Mouse (Mus musculus) liver, embryonic 11.5 days (tissue): ENCODE data around the gene Ncoa4. TPM values are rescaled to one million over a fixed set of nuclear protein-coding genes. Genes with fewer than 3 reads are reported as not detected.
"Not testable (repeated sequence)": the region's sequence is repeated elsewhere in the genome, so short reads cannot be mapped to it uniquely, and the experiment has no call there.

Experiments
- ATAC-seq: fragments of 200-750 bp; cut with Nextera tagmentation; replicated peaks from 2 replicates; pipeline ENCODE4 v1.8.0; 2017; ENCODE audit warnings: moderate number of reproducible peaks, mild to moderate bottlenecking, moderate TSS enrichment, moderate library complexity; ENCODE audit not compliant: low FRiP score
- DNase-seq: peaks from one replicate; pipeline ENCODE4 v3.0.0-alpha.2; 2017; ENCODE audit warnings: low spot score
- H3K27ac ChIP-seq: fragments of 300-500 bp; sonication (generic); 2 replicates; pipeline ENCODE4 v1.5.1; 2014; ENCODE audit warnings: mild to moderate bottlenecking, low read depth, low read length, control low read depth
- H3K27me3 ChIP-seq: fragments of 300-500 bp; sonication (generic); replicated peaks from 2 replicates; pipeline ENCODE4 v1.6.1; 2014; ENCODE audit warnings: low read length, mixed read lengths; ENCODE audit not compliant: control insufficient read depth, insufficient read depth
- H3K36me3 ChIP-seq: fragments of 300-500 bp; sonication (generic); 2 replicates; pipeline ENCODE4 v1.6.1; 2014; ENCODE audit warnings: mild to moderate bottlenecking, low read length, moderate library complexity, mixed read lengths; ENCODE audit not compliant: control insufficient read depth, insufficient read depth
- H3K4me1 ChIP-seq: fragments of 300-500 bp; sonication (generic); replicated peaks from 2 replicates; pipeline ENCODE4 v1.6.1; 2014; ENCODE audit warnings: low read length, mixed read lengths; ENCODE audit not compliant: control insufficient read depth, insufficient read depth
- H3K4me2 ChIP-seq: fragments of 300-500 bp; sonication (generic); 2 replicates; pipeline ENCODE4 v1.6.1; 2014; ENCODE audit warnings: mild to moderate bottlenecking, control low read depth, moderate library complexity
- H3K4me3 ChIP-seq: fragments of 300-500 bp; sonication (generic); 2 replicates; pipeline ENCODE4 v1.5.1; 2014; ENCODE audit warnings: low read depth, low read length, control low read depth
- H3K9ac ChIP-seq: fragments of 300-500 bp; sonication (generic); 2 replicates; pipeline ENCODE4 v1.6.1; 2014; ENCODE audit warnings: low read depth, low read length, control low read depth
- H3K9me3 ChIP-seq: fragments of 300-500 bp; sonication (generic); 2 replicates; pipeline ENCODE4 v1.6.1; 2016; ENCODE audit warnings: low read length, inconsistent platforms, mixed read lengths; ENCODE audit not compliant: control insufficient read depth
- WGBS: fragments of 180-500 bp; shearing (Covaris S2); extraction: QIAGEN DNeasy Blood & Tissue Kit; methylation state at CpG from one replicate; pipeline ENCODE4 v1.1.7; 2014; 5-methylcytosine and 5-hydroxymethylcytosine counted together
- polyA plus RNA-seq: library from polyadenylated mRNA; unstranded; fragments of >200 nt; fragmentation: Nextera tagmentation; extraction: Ambion mirVana; gene quantifications from 2 replicates; pipeline ENCODE4 v1.2.1, GENCODE M21; 2014

Gene Ncoa4
- 172 and 197 TPM in 2 replicates for polyA plus RNA-seq

DNA sequence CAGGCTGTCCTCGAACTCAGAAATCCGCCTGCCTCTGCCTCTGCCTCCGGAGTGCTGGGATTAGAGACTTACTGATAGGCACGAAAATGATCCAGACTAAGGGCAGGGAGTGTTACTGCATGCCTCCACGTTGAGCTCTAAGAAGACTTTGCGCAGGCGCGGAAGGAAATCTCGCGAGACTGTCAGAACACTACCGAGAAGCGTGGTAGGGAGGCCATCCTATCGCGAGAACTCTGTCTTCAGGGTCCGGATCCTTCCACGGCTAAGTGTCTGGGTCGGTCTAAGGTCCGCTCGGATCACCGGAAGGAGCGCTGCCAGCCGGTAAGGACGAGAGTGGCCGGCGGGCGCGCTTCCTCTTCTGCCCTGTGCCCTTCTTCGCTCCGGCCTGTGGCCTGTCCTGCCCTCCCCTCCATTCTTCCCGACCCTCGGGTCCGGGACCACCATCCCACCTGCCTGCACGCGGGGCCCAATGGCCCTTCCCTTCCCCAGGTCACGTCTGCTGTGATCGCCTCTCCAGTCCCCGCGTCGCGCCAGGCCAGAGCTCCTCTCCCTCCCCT, at the start of gene Ncoa4:
Ncoa4 (plus strand) TSS at position 176 of the 557 bp plus-strand sequence.
- Histone ChIP-seq H3K4me2 (peak within 1 kb of the TSS; percentile 91), H3K4me3 (peak within 1 kb of the TSS; percentile 76), H3K9ac (peak within 1 kb of the TSS; percentile 95), H3K4me1 (peaks cover 44% of the 10 kb centered on the region), H3K27ac (peak within 1 kb of the TSS; percentile 87), H3K9me3 (no peaks in the 10 kb centered on the region), H3K36me3 (no peaks in the 10 kb centered on the region), H3K27me3 (no peaks in the 10 kb centered on the region)
- WGBS, result under 1% methylated on average over 40 of the region's 40 CpGs
- DNase-seq (peak; percentile 93), ATAC-seq (peak; percentile 94)

DNA sequence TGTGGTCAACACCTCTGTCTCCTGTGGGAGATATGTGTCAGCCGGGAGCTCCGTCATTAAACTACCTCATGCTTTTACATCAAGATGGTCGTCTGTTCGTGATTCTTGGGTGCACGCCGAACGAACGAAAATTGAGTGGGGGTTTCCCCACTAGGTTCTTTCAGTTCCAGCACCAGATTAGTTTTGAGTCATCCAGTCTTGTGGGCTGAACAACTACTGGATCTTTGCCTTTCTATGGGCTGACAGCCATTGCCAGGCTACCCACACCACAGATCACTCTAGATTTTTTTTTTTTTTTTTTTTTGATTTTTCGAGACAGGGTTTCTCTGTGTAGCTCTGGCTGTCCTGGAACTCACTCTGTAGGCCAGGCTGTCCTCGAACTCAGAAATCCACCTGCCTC, 47.5 kb upstream of the Ncoa4 start:
- H3K9me3 ChIP-seq, H3K4me3 ChIP-seq, H3K9ac ChIP-seq, H3K4me1 ChIP-seq, H3K36me3 ChIP-seq, H3K27ac ChIP-seq, H3K4me2 ChIP-seq, ATAC-seq, DNase-seq, H3K27me3 ChIP-seq: not testable (repeated sequence)
- 89% methylated on average over 10 of the region's 10 CpGs for whole genome bisulfite sequencing

GRCm38 (mm10) chr14:32120940-32121919, 38.4 kb upstream of the Ncoa4 start:
- no peak for ATAC-seq

GRCm38 (mm10) chr14:32121920-32122315, 37.7 kb upstream of the Ncoa4 start:
- no peak for DNase-seq
- H3K9me3 ChIP-seq, result no peaks in the 10 kb centered on the region
- no peaks in the 10 kb centered on the region for H3K27me3 ChIP-seq
- no peaks in the 10 kb centered on the region; the same call in 1 of the 2 replicates for H3K4me1 ChIP-seq
- H3K9ac ChIP-seq, result no peak overlapping the region
- 41% methylated on average over 2 of the region's 2 CpGs for WGBS
- H3K36me3 ChIP-seq, result no peaks in the 10 kb centered on the region
- ATAC-seq, result peak; percentile 62; the same call in 1 of the 2 replicates
- no peak overlapping the region for H3K27ac ChIP-seq
- no peak overlapping the region for H3K4me2 ChIP-seq
- no peak overlapping the region for H3K4me3 ChIP-seq

More at GRCm38 (mm10) chr14:32120940-32121919, 38.4 kb upstream of the Ncoa4 start:
- no peak overlapping the region for H3K4me3 ChIP-seq
- no peak overlapping the region for H3K9ac ChIP-seq
- no peaks in the 10 kb centered on the region for H3K27me3 ChIP-seq
- no peaks in the 10 kb centered on the region for H3K36me3 ChIP-seq
- no peaks in the 10 kb centered on the region for H3K9me3 ChIP-seq
- no peak for DNase-seq
- no peak overlapping the region for H3K4me2 ChIP-seq
- no peak overlapping the region for H3K27ac ChIP-seq
- WGBS, result 71% methylated on average over 11 of the region's 11 CpGs
- H3K4me1 ChIP-seq, result no peaks in the 10 kb centered on the region; the same call in 1 of the 2 replicates

- no peak for ATAC-seq
- WGBS, result 59% methylated on average over 3 of the region's 3 CpGs
- no peak for DNase-seq
- Histone ChIP-seq H3K27me3 (no peaks in the 10 kb centered on the region), H3K36me3 (no peaks in the 10 kb centered on the region), H3K4me3 (no peak overlapping the region), H3K4me2 (no peak overlapping the region), H3K4me1 (no peaks in the 10 kb centered on the region; the same call in 1 of the 2 replicates), H3K9me3 (no peaks in the 10 kb centered on the region), H3K27ac (no peak overlapping the region), H3K9ac (no peak overlapping the region)
Observed at GRCm38 (mm10) chr14:32124261-32124660, 35.4 kb upstream of the Ncoa4 start.

- not testable (repeated sequence) for H3K4me2 ChIP-seq, ATAC-seq, H3K9ac ChIP-seq, H3K27me3 ChIP-seq, H3K9me3 ChIP-seq, H3K27ac ChIP-seq, DNase-seq, H3K4me1 ChIP-seq, H3K36me3 ChIP-seq, H3K4me3 ChIP-seq
- 70% methylated on average over 5 of the region's 5 CpGs for WGBS
Observed at GRCm38 (mm10) chr14:32125256-32125655, 34.4 kb upstream of the Ncoa4 start.

DNA sequence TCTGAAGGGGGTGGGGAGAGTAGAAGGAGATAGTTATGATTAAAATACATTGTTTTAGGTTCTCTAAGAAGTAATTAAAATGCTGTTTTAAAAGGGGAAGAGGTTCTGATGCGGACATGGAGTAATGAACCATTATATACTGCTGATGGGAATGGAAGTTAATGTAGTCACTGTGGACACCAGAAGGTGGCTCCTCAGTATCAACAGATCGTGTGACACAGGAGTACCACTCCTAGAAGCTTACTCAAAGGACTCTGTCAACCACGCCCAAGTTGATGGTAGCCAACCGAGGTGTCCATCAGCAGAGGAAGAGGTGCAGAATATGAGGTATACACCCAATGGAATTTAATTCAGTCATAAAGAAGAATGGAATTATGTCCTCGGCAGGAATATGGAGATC, 31.3 kb upstream of the Ncoa4 start:
- Histone ChIP-seq H3K4me3 (no peak overlapping the region), H3K4me2 (no peak overlapping the region), H3K27me3 (no peaks in the 10 kb centered on the region), H3K36me3 (no peaks in the 10 kb centered on the region), H3K9me3 (no peaks in the 10 kb centered on the region), H3K27ac (no peak overlapping the region), H3K4me1 (peaks cover 12% of the 10 kb centered on the region), H3K9ac (no peak overlapping the region)
- DNase-seq (no peak), ATAC-seq (no peak)
- 66% methylated on average over 5 of the region's 5 CpGs for WGBS

GRCm38 (mm10) chr14:32131836-32132235, 27.8 kb upstream of the Ncoa4 start:
- H3K36me3 ChIP-seq, result no peaks in the 10 kb centered on the region
- 18% methylated on average over 4 of the region's 4 CpGs for WGBS
- peaks cover 39% of the 10 kb centered on the region for H3K4me1 ChIP-seq
- no peak for DNase-seq
- H3K9me3 ChIP-seq, result no peaks in the 10 kb centered on the region
- peak; percentile 78 for ATAC-seq
- H3K27me3 ChIP-seq, result no peaks in the 10 kb centered on the region
- no peak overlapping the region for H3K9ac ChIP-seq
- H3K4me3 ChIP-seq, result no peak overlapping the region
- H3K27ac ChIP-seq, result no peak overlapping the region
- no peak overlapping the region for H3K4me2 ChIP-seq
